In genomic region chr2:102464342-102464732, GRCm38 (mm10) we compare ENCODE assay signal across 11 mouse cellular contexts. TPM values are rescaled to one million over a fixed set of nuclear protein-coding genes. Genes with fewer than 3 reads are reported as not detected.
DNase-seq lines count a peak whose midpoint lies in the region; ATAC-seq and TF ChIP-seq lines count a peak whose summit lies in the region.
"Had no signal": no experiment of that assay in that cellular context is flagged by ENCODE, and none has a peak within 500 bp of the region (broad histone marks: within the 10 kb centered on the region; RNA-seq: fewer than 3 reads in every experiment).

No protein-coding gene starts in this region.

- intact Hi-C loops in left cerebral cortex, postnatal 25 days (cut with DNase I) = no loop called here

- peaks cover 10% of the 10 kb centered on the region for H3K4me1 ChIP-seq in forebrain, embryonic 13.5 days
- no peaks in the 10 kb centered on the region for H3K4me1 ChIP-seq in forebrain, postnatal 0 days (ENCODE audit: insufficient read depth)
- peaks cover 10% of the 10 kb centered on the region for H3K4me1 ChIP-seq in forebrain, embryonic 16.5 days (replicated peaks; ENCODE audit: control insufficient read depth, insufficient read depth, low read length)
- no peaks in the 10 kb centered on the region for H3K4me1 ChIP-seq in neural tube, embryonic 12.5 days

- DNase-seq in forebrain, postnatal 0 days = no peak
- no peak for DNase-seq in layer of hippocampus, adult 2 months (ENCODE audit: low spot score in 2 of 2)
- DNase-seq in layer of hippocampus, postnatal 36 days = no peak
- no peak for DNase-seq in left cerebral cortex, postnatal 25 days (ENCODE audit: low spot score in 2 of 2)

- ATAC-seq in forebrain, embryonic 13.5 days = peak; percentile 34; the same call in 1 of the 2 replicates
- no peak for ATAC-seq in forebrain, postnatal 0 days
- ATAC-seq in forebrain, embryonic 16.5 days = peak; percentile 19
- peak; percentile 41 for ATAC-seq in neural tube, embryonic 12.5 days (ENCODE audit: low FRiP score, low read depth)
- no peak for ATAC-seq in cerebellum, adult (ENCODE audit: insufficient number of reproducible peaks, low FRiP score, low TSS enrichment)

- no peak for TF ChIP-seq CTCF in forebrain, postnatal 0 days (IDR thresholded peaks at IDR 0.05; ENCODE audit: low read depth)
- TF ChIP-seq CTCF in layer of hippocampus, adult 2 months (conservative IDR thresholded peaks at IDR 0.05) = no peak

- no peaks in the 10 kb centered on the region for H3K36me3 ChIP-seq in forebrain, embryonic 13.5 days (ENCODE audit: poor library complexity, severe bottlenecking)
- no peaks in the 10 kb centered on the region for H3K36me3 ChIP-seq in forebrain, postnatal 0 days (ENCODE audit: insufficient read depth)
- no peaks in the 10 kb centered on the region for H3K36me3 ChIP-seq in forebrain, embryonic 16.5 days (ENCODE audit: control insufficient read depth, insufficient read depth)
- H3K36me3 ChIP-seq in neural tube, embryonic 12.5 days = no peaks in the 10 kb centered on the region

- no peak overlapping the region for H3K9ac ChIP-seq in forebrain, embryonic 13.5 days
- H3K9ac ChIP-seq in forebrain, postnatal 0 days = no peak overlapping the region
- no peak overlapping the region for H3K9ac ChIP-seq in forebrain, embryonic 16.5 days (replicated peaks; ENCODE audit: low read depth, low read length)
- H3K9ac ChIP-seq in neural tube, embryonic 12.5 days = no peak overlapping the region

- H3K9me3 ChIP-seq in forebrain, embryonic 13.5 days (replicated peaks) = no peaks in the 10 kb centered on the region
- no peaks in the 10 kb centered on the region for H3K9me3 ChIP-seq in forebrain, postnatal 0 days (ENCODE audit: low read length)
- H3K9me3 ChIP-seq in forebrain, embryonic 16.5 days (ENCODE audit: control insufficient read depth, low read length) = no peaks in the 10 kb centered on the region
- no peaks in the 10 kb centered on the region for H3K9me3 ChIP-seq in neural tube, embryonic 12.5 days

- H3K27ac ChIP-seq in forebrain, embryonic 13.5 days = no peak overlapping the region
- no peak overlapping the region for H3K27ac ChIP-seq in forebrain, postnatal 0 days (ENCODE audit: low read depth, low read length)
- H3K27ac ChIP-seq in layer of hippocampus, adult 2 months = peak overlapping the region; percentile 64; the same call in 1 of the 2 replicates
- H3K27ac ChIP-seq in forebrain, embryonic 16.5 days (ENCODE audit: low read length) = no peak overlapping the region
- no peak overlapping the region for H3K27ac ChIP-seq in neural tube, embryonic 12.5 days

- H3K4me2 ChIP-seq in forebrain, embryonic 13.5 days = no peak overlapping the region
- H3K4me2 ChIP-seq in forebrain, postnatal 0 days (ENCODE audit: low read depth) = no peak overlapping the region
- H3K4me2 ChIP-seq in forebrain, embryonic 16.5 days (ENCODE audit: low read length) = no peak overlapping the region
- H3K4me2 ChIP-seq in neural tube, embryonic 12.5 days (replicated peaks) = no peak overlapping the region
- H3K4me2 ChIP-seq: liver, embryonic 11.5 days had no signal

- WGBS in forebrain, embryonic 13.5 days = 92% methylated on average over 2 of the region's 2 CpGs
- 73% methylated on average over 2 of the region's 2 CpGs for WGBS in forebrain, postnatal 0 days
- 82% methylated on average over 2 of the region's 2 CpGs for WGBS in forebrain, embryonic 16.5 days
- 81% methylated on average over 2 of the region's 2 CpGs for WGBS in neural tube, embryonic 12.5 days

- no peak overlapping the region for H3K4me3 ChIP-seq in forebrain, embryonic 13.5 days
- H3K4me3 ChIP-seq in forebrain, postnatal 0 days (ENCODE audit: low read depth, low read length) = no peak overlapping the region
- H3K4me3 ChIP-seq in layer of hippocampus, adult 2 months = no peak overlapping the region
- no peak overlapping the region for H3K4me3 ChIP-seq in forebrain, embryonic 16.5 days (replicated peaks; ENCODE audit: low read length)
- H3K4me3 ChIP-seq in neural tube, embryonic 12.5 days = no peak overlapping the region
- H3K4me3 ChIP-seq: erythroblast, embryonic 14.5 days had no signal

- H3K27me3 ChIP-seq in forebrain, embryonic 13.5 days = no peaks in the 10 kb centered on the region
- no peaks in the 10 kb centered on the region for H3K27me3 ChIP-seq in forebrain, postnatal 0 days (ENCODE audit: insufficient read depth, low read length)
- no peaks in the 10 kb centered on the region for H3K27me3 ChIP-seq in forebrain, embryonic 16.5 days (replicated peaks; ENCODE audit: control insufficient read depth, insufficient read depth, low read length)
- H3K27me3 ChIP-seq in neural tube, embryonic 12.5 days (replicated peaks) = no peaks in the 10 kb centered on the region
- H3K27me3 ChIP-seq: CH12.LX had no signal

RNA-seq across cellular contexts. Expression of gene Fjx1, which starts 12.0 kb away (rescaled TPM):
- polyA plus RNA-seq in forebrain, embryonic 13.5 days (2015; fragmentation: Nextera tagmentation; extraction: Ambion mirVana) = 24.2 and 25.5 TPM in 2 replicates
- total RNA-seq in forebrain, postnatal 0 days (2014; rRNA removed) = 81.8 and 86.6 TPM in 2 replicates
- 38.2 and 38.9 TPM in 2 replicates for polyA plus RNA-seq in forebrain, postnatal 0 days (2015; fragmentation: Nextera tagmentation; extraction: Ambion mirVana)
- 10 to 100 TPM; 52.9 to 53.6 TPM for total RNA-seq in layer of hippocampus, adult 2 months (2021)
- 10 to 100 TPM; 52.3 to 53.7 TPM for total RNA-seq in layer of hippocampus, postnatal 36 days (2021)
- 26.5 and 29.9 TPM in 2 replicates for polyA plus RNA-seq in forebrain, embryonic 16.5 days (2015; fragmentation: Nextera tagmentation; extraction: Ambion mirVana)
- 47.3 and 52.4 TPM in 2 replicates for polyA plus RNA-seq in neural tube, embryonic 12.5 days (2016; fragmentation: Nextera tagmentation; extraction: Ambion mirVana)
- total RNA-seq in left cerebral cortex, postnatal 25 days (2021) = 10 to 100 TPM; 68.4 to 83.1 TPM
- polyA plus RNA-seq: erythroblast, embryonic 14.5 days had no signal

RNA-seq across cellular contexts. Expression of gene Trim44, which starts 56.7 kb away (rescaled TPM):
- 32.5 and 36.5 TPM in 2 replicates for polyA plus RNA-seq in forebrain, embryonic 13.5 days (2015; fragmentation: Nextera tagmentation; extraction: Ambion mirVana)
- total RNA-seq in forebrain, postnatal 0 days (2014; rRNA removed) = 94.8 and 116 TPM in 2 replicates
- polyA plus RNA-seq in forebrain, postnatal 0 days (2015; fragmentation: Nextera tagmentation; extraction: Ambion mirVana) = 24.4 and 41.2 TPM in 2 replicates
- total RNA-seq in layer of hippocampus, adult 2 months (2021) = 100 to 1,000 TPM; 169 to 171 TPM
- total RNA-seq in layer of hippocampus, postnatal 36 days (2021) = 100 to 1,000 TPM; 169 to 173 TPM
- polyA plus RNA-seq in forebrain, embryonic 16.5 days (2015; fragmentation: Nextera tagmentation; extraction: Ambion mirVana) = 43.7 and 48.2 TPM in 2 replicates
- polyA plus RNA-seq in neural tube, embryonic 12.5 days (2016; fragmentation: Nextera tagmentation; extraction: Ambion mirVana) = 61.5 and 67.9 TPM in 2 replicates
- total RNA-seq in left cerebral cortex, postnatal 25 days (2021) = 100 to 1,000 TPM; 176 to 181 TPM

Comparison
In these comparisons a context has a peak if more than half of its experiments do, and no peak if none do; other contexts are left out.
1. ATAC-seq: peak in forebrain, embryonic 13.5 days (single experiment), forebrain, embryonic 16.5 days (single experiment) and neural tube, embryonic 12.5 days (single experiment); none in forebrain, postnatal 0 days (single experiment) and cerebellum, adult (single experiment).